Mouse (Mus musculus) layer of hippocampus, postnatal 25 days (tissue): ENCODE measurements around the gene Sema4d. TPM values are rescaled to one million over a fixed set of nuclear protein-coding genes. Genes with fewer than 3 reads are reported as not detected.

Source experiments
- DNase-seq, 2 experiments: peaks; one replicate each; pipeline ENCODE4 v3.0.0; 2022; ENCODE audit warnings: mixed read lengths in 2 of 2, low spot score in 1 of 2; ENCODE audit errors: extremely low spot score in 1 of 2
- total RNA-seq, 2 experiments: library from RNA; stranded (reverse); gene quantifications; 2 replicates each; pipeline ENCODE4 v1.2.3; 2021

Gene Sema4d
- total RNA-seq, 2 experiments from 2014 or later = 127 to 132 TPM

GRCm38 (mm10) chr13:51778983-51779962 lies 14.3 kb downstream of the Sema4d start:
- no peak for DNase-seq

GRCm38 (mm10) chr13:51778351-51778982 lies 15.1 kb downstream of the Sema4d start:
- no peak for DNase-seq

GRCm38 (mm10) chr13:51777738-51778274 lies 15.7 kb downstream of the Sema4d start:
- DNase-seq = no peak

GRCm38 (mm10) chr13:51777048-51777737 lies 16.4 kb downstream of the Sema4d start:
- peak in 1 of 2 experiments; percentile 65 for DNase-seq

- no peak for DNase-seq
Measured at GRCm38 (mm10) chr13:51776160-51776737, 17.3 kb downstream of the Sema4d start.

- peak in 1 of 2 experiments; percentile 36 for DNase-seq
Measured at GRCm38 (mm10) chr13:51771802-51772206, 21.7 kb downstream of the Sema4d start.

GRCm38 (mm10) chr13:51770647-51771427 lies 22.7 kb downstream of the Sema4d start:
- DNase-seq = no peak

- DNase-seq = no peak
Measured at GRCm38 (mm10) chr13:51767991-51768761, 25.4 kb downstream of the Sema4d start.

- no peak for DNase-seq
Measured at GRCm38 (mm10) chr13:51767513-51767912, 26.0 kb downstream of the Sema4d start.

GRCm38 (mm10) chr13:51766756-51767155 lies 26.8 kb downstream of the Sema4d start:
- no peak for DNase-seq

GRCm38 (mm10) chr13:51765369-51765768 lies 28.2 kb downstream of the Sema4d start:
- DNase-seq = no peak

- no peak for DNase-seq
Measured at GRCm38 (mm10) chr13:51763019-51763698, 30.4 kb downstream of the Sema4d start.

GRCm38 (mm10) chr13:51761186-51761813 lies 32.2 kb downstream of the Sema4d start:
- no peak for DNase-seq

- DNase-seq = no peak
Measured at GRCm38 (mm10) chr13:51759256-51759987, 34.1 kb downstream of the Sema4d start.

- DNase-seq = no peak
Measured at GRCm38 (mm10) chr13:51758428-51758827, 35.1 kb downstream of the Sema4d start.

GRCm38 (mm10) chr13:51757099-51757498 lies 36.4 kb downstream of the Sema4d start:
- no peak for DNase-seq

- no peak for DNase-seq
Measured at GRCm38 (mm10) chr13:51756563-51756962, 37.0 kb downstream of the Sema4d start.
